Mouse (Mus musculus): ENCODE results near the gene Wdfy4. TPM values are rescaled to one million over a fixed set of nuclear protein-coding genes. Genes with fewer than 3 reads are reported as not detected.

Gene Wdfy4
- polyA plus RNA-seq, 1 experiment = 0.19 TPM

DNA sequence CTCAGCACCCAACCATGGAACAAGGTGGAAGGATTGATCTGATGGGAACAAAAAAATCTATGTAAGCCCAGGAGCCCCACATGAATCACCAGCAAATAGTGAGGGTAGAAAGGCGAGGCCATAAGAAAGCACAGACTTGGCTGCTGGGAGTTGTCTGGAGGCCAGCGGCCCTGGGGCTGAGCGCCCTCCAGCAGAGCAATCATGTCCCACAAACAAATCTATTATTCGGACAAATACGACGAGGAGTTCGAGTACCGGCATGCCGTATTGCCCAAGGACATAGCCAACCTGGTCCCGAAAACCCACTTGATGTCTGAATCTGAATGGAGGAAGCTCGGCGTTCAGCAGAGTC lies 27.6 kb upstream of the Wdfy4 start:
- no peak overlapping the region for H3K4me3 ChIP-seq (ENCODE audit: insufficient read depth, low read length)
- TF ChIP-seq CTCF (IDR thresholded peaks at IDR 0.05; ENCODE audit: borderline replicate concordance, insufficient read depth, low read length) (no peak), POLR2A (IDR thresholded peaks at IDR 0.05; ENCODE audit: low read depth, low read length) (no peak)
- no peak overlapping the region for H3K27ac ChIP-seq (ENCODE audit: insufficient read depth, low read length)
- peaks cover 2% of the 10 kb centered on the region; the same call in 1 of the 2 replicates for H3K4me1 ChIP-seq (ENCODE audit: control insufficient read depth, insufficient read depth, low read length)

DNA sequence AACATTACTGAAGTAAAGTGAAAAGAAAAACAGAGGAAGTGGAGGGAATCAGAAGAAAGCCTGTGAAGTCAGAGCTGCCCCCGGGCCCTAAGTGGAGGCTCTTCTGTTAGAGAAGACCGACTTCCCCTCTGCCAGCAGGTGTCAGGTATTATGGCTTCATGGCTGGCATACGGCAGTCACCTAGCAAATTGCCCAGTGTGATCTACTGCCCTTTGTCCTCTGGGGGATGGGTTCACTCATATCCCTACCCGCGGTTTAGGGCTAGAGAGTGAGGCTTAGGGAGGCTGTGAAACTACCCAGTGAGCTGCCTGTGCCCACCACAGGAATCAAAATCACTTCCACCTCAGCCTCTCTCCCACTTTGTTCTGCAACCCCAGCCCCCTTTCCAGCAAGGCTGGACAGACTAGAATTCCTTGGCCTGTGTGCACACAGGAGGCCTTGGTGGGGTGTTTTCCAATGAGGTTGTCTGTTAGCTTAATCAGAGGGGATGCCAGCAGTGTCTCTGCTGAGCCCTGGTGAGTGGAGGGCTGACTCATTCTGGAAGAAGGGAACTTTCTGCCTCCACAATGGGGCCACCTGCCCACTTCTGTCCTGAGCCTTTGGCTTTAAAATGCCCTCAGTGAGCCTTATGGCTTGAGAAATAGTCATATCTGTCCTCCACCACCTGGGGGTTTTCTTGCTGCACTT lies 27.1 kb upstream of the Wdfy4 start:
- TF ChIP-seq POLR2A (IDR thresholded peaks at IDR 0.05; ENCODE audit: low read depth, low read length) = no peak
- TF ChIP-seq CTCF (IDR thresholded peaks at IDR 0.05; ENCODE audit: borderline replicate concordance, insufficient read depth, low read length) = no peak
- no peak overlapping the region for H3K27ac ChIP-seq (ENCODE audit: insufficient read depth, low read length)
- H3K4me3 ChIP-seq (ENCODE audit: insufficient read depth, low read length) = no peak overlapping the region
- peaks cover 2% of the 10 kb centered on the region; the same call in 1 of the 2 replicates for H3K4me1 ChIP-seq (ENCODE audit: control insufficient read depth, insufficient read depth, low read length)

- Histone ChIP-seq H3K27ac (ENCODE audit: insufficient read depth, low read length) (no peak overlapping the region), H3K4me3 (ENCODE audit: insufficient read depth, low read length) (no peak overlapping the region)
- TF ChIP-seq CTCF (IDR thresholded peaks at IDR 0.05; ENCODE audit: borderline replicate concordance, insufficient read depth, low read length) (no peak), POLR2A (IDR thresholded peaks at IDR 0.05; ENCODE audit: low read depth, low read length) (no peak)
Measured at GRCm38 (mm10) chr14:33210806-33211205, 25.5 kb upstream of the Wdfy4 start.

DNA sequence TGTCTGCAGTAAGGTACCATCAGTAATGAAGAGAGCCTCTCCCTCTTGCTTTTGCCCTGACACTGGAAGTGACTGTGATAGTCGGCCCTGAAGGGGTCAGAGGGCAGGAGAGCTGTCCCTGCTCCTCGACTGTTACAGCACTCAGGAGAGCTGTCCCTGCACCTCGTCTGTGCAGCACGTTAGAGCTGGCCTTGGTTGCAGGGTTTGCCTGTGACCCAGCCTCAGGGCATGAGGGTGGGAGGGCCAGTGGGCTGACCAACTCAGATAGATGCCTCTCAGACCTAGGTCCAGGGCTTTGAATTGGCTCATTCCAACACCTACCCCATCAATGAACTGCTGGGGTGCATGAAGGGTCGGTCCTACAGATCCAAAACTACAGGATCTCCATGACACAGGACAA lies 23.0 kb upstream of the Wdfy4 start:
- H3K4me3 ChIP-seq (ENCODE audit: insufficient read depth, low read length) = no peak overlapping the region
- TF ChIP-seq POLR2A (IDR thresholded peaks at IDR 0.05; ENCODE audit: low read depth, low read length) = no peak
- TF ChIP-seq CTCF (IDR thresholded peaks at IDR 0.05; ENCODE audit: borderline replicate concordance, insufficient read depth, low read length) = no peak
- H3K4me1 ChIP-seq (ENCODE audit: control insufficient read depth, insufficient read depth, low read length) = no peaks in the 10 kb centered on the region; the same call in 1 of the 2 replicates
- no peak overlapping the region for H3K27ac ChIP-seq (ENCODE audit: insufficient read depth, low read length)

More at GRCm38 (mm10) chr14:33210806-33211205, 25.5 kb upstream of the Wdfy4 start:
- peaks cover 2% of the 10 kb centered on the region; the same call in 1 of the 2 replicates for H3K4me1 ChIP-seq (ENCODE audit: control insufficient read depth, insufficient read depth, low read length)

GRCm38 (mm10) chr14:33207011-33207410 lies 21.7 kb upstream of the Wdfy4 start:
- TF ChIP-seq CTCF (IDR thresholded peaks at IDR 0.05; ENCODE audit: borderline replicate concordance, insufficient read depth, low read length) = peak; percentile 52; the same call in 1 of the 2 replicates
- no peak for TF ChIP-seq POLR2A (IDR thresholded peaks at IDR 0.05; ENCODE audit: low read depth, low read length)
- Histone ChIP-seq H3K27ac (ENCODE audit: insufficient read depth, low read length) (no peak overlapping the region), H3K4me1 (ENCODE audit: control insufficient read depth, insufficient read depth, low read length) (no peaks in the 10 kb centered on the region), H3K4me3 (ENCODE audit: insufficient read depth, low read length) (no peak overlapping the region)

DNA sequence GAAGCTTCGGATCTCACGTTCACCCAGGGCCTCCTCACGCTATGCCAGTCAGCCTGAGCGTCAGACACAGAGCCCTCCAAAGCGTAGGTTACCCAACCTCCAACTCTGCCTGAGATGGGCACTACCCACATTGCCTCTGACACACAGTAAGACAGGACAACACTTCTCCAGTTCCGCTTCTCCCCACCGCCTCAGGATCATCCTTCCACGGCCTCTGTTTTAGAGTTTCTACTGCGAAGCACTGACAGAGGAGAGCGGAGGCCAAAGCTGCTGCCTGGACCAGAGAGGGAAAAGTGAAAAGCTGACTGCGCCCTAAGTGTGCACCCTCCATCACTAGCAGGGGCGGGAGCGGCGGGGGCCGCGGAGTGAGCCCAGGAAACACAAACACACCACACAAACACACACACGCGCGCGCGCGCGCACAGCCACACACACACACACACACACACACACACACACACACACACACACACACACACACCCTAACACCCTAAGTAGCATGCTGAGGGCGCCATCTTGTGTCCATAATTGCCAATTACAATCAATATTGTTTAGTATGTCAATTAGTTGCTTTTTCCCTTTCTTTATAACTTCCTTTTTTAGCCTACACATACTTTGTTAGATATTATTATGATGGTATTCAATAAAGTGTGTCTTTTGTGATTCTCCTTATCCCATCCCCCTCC lies 20.1 kb upstream of the Wdfy4 start:
- no peak for TF ChIP-seq POLR2A (IDR thresholded peaks at IDR 0.05; ENCODE audit: low read depth, low read length)
- TF ChIP-seq CTCF (IDR thresholded peaks at IDR 0.05; ENCODE audit: borderline replicate concordance, insufficient read depth, low read length) = peak; percentile 58; the same call in 1 of the 2 replicates
- no peaks in the 10 kb centered on the region for H3K4me1 ChIP-seq (ENCODE audit: control insufficient read depth, insufficient read depth, low read length)
- no peak overlapping the region for H3K27ac ChIP-seq (ENCODE audit: insufficient read depth, low read length)
- no peak overlapping the region for H3K4me3 ChIP-seq (ENCODE audit: insufficient read depth, low read length)

GRCm38 (mm10) chr14:33203777-33204176 lies 18.5 kb upstream of the Wdfy4 start:
- no peaks in the 10 kb centered on the region for H3K4me1 ChIP-seq (ENCODE audit: control insufficient read depth, insufficient read depth, low read length)
- no peak overlapping the region for H3K27ac ChIP-seq (ENCODE audit: insufficient read depth, low read length)
- H3K4me3 ChIP-seq (ENCODE audit: insufficient read depth, low read length) = no peak overlapping the region
- TF ChIP-seq CTCF (IDR thresholded peaks at IDR 0.05; ENCODE audit: borderline replicate concordance, insufficient read depth, low read length) = no peak

DNA sequence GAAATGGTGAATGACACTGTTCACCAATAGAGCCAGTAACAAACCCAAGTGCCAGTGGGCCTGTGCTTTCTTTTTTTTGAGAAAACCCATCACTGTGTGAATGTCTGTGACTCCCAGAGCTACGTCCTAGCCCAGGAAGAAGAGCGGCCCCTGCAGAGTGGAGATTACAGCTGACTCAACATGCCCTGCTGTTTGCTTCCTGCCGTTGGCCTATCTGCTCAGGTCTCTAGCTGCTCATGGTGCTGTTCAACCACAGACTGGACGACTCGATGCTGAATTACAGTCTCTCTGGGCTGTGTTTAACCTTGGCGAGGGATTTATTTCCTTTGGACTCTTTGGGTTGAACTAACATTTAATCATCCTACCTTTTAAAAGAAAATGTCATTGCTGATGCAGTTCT lies 17.6 kb upstream of the Wdfy4 start:
- Histone ChIP-seq H3K4me3 (ENCODE audit: insufficient read depth, low read length) (no peak overlapping the region), H3K27ac (ENCODE audit: insufficient read depth, low read length) (no peak overlapping the region), H3K4me1 (ENCODE audit: control insufficient read depth, insufficient read depth, low read length) (no peaks in the 10 kb centered on the region)
- TF ChIP-seq CTCF (IDR thresholded peaks at IDR 0.05; ENCODE audit: borderline replicate concordance, insufficient read depth, low read length) = no peak
- no peak for TF ChIP-seq POLR2A (IDR thresholded peaks at IDR 0.05; ENCODE audit: low read depth, low read length)

GRCm38 (mm10) chr14:33202161-33202560 lies 16.9 kb upstream of the Wdfy4 start:
- no peak overlapping the region for H3K27ac ChIP-seq (ENCODE audit: insufficient read depth, low read length)
- H3K4me1 ChIP-seq (ENCODE audit: control insufficient read depth, insufficient read depth, low read length) = no peaks in the 10 kb centered on the region
- TF ChIP-seq POLR2A (IDR thresholded peaks at IDR 0.05; ENCODE audit: low read depth, low read length) (no peak), CTCF (IDR thresholded peaks at IDR 0.05; ENCODE audit: borderline replicate concordance, insufficient read depth, low read length) (no peak)
- H3K4me3 ChIP-seq (ENCODE audit: insufficient read depth, low read length) = no peak overlapping the region

GRCm38 (mm10) chr14:33194241-33194640 lies 8.9 kb upstream of the Wdfy4 start:
- no peak for TF ChIP-seq CTCF (IDR thresholded peaks at IDR 0.05; ENCODE audit: borderline replicate concordance, insufficient read depth, low read length)
- no peak for TF ChIP-seq POLR2A (IDR thresholded peaks at IDR 0.05; ENCODE audit: low read depth, low read length)

More at GRCm38 (mm10) chr14:33194241-33194640, 8.9 kb upstream of the Wdfy4 start:
- no peaks in the 10 kb centered on the region for H3K4me1 ChIP-seq (ENCODE audit: control insufficient read depth, insufficient read depth, low read length)
- H3K27ac ChIP-seq (ENCODE audit: insufficient read depth, low read length) = no peak overlapping the region
- no peak overlapping the region for H3K4me3 ChIP-seq (ENCODE audit: insufficient read depth, low read length)
